Mouse (Mus musculus) cerebellum, postnatal 36 days (tissue): ENCODE results near the gene Aoah.

Source experiments
- DNase-seq, 2 experiments: peaks; one replicate each; pipeline ENCODE4 v3.0.0; 2021 to 2022; ENCODE audit warnings: mixed read lengths in 2 of 2

The Aoah gene

DNA sequence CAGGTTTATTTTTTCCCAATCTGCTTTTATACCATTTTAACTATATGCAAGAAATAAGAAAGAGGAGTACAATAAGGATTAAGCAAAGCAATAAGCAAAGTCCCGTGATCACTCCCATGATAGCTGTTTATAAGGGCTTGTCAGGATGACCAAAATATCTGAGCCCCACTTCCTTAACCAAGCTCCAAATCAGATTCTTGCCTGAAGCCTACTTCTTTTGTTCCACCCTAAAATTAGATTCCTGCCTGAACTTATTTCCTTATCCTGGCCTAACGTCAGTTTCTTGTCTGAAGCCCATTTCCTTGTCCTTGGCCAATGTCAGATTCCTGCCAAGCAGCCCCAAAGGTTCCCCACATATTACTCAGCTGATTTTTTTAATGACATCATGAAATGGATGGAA, 288.8 kb downstream of the Aoah start:
- no peak for DNase-seq
